Mouse (Mus musculus) embryonic fibroblast, embryonic 13.5 days (primary cell): ENCODE results near the gene Vpreb2.

Experiments used
- CTCF ChIP-seq: IDR thresholded peaks from 2 replicates; pipeline ENCODE4 v1.5.1; 2011; ENCODE audit warnings: mild to moderate bottlenecking, control low read depth, low read length, moderate library complexity, borderline replicate concordance; ENCODE audit not compliant: insufficient read depth
- POLR2A ChIP-seq: IDR thresholded peaks from 2 replicates; pipeline ENCODE4 v1.6.1; 2011; ENCODE audit warnings: low read depth, mild to moderate bottlenecking, control low read depth, low read length, moderate library complexity

DNA sequence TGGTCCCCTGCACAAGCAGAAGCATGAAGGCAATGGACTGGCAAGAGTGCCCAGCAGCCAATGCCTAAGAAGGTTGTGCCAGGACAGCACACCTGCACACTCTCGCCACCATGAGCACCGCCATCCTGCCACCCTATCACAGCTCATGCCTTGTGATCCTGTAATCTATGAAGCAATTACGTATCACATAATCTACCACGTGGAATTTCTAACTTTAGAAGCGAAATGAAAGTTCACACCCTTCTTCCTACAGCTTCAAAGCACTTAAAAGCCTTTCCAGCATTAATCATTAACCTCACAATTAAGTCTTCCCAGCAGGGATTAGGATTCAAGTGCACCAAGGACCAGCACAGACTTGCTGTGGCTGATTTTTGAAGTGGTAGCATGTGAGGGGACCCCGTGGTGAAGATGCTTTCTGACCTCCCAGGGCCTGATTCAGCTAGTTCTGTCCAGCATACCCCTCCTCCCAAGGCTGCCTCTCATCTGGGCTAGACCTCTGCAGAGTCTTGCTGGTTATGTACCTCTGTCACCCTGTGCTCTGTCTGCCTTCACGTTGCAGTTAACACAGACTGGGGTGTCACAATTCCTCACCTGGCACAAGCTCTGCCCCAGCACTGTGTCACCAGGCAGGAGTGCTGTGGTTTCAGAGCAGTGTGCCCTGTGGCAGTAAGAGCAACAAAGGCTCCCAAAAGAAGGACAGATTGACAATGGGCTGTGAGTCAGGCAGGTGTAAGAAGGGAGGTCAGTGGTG is 35.0 kb upstream of the Vpreb2 start:
- TF ChIP-seq POLR2A (no peak), CTCF (no peak)
